Mouse (Mus musculus) MEL (cell line): ENCODE results near the gene Stk10.

Experiments
- CTCF ChIP-seq, 3 experiments: IDR thresholded peaks in 2 of 3; conservative IDR thresholded peaks in 1 of 3; 2 replicates each; pipeline ENCODE4 v1.5.1; 2011 to 2012; ENCODE audit warnings: low read length in 3 of 3, low read depth in 2 of 3, mild to moderate bottlenecking in 2 of 3, improper control_type of control experiment in 1 of 3, inconsistent platforms in 1 of 3, mixed read lengths in 1 of 3, moderate library complexity in 1 of 3; ENCODE audit not compliant: control insufficient read depth in 1 of 3, insufficient read depth in 1 of 3, poor library complexity in 1 of 3, severe bottlenecking in 1 of 3
- GATA1 ChIP-seq: IDR thresholded peaks from 2 replicates; pipeline ENCODE4 v1.6.1; 2011; ENCODE audit warnings: low read depth, low read length, improper control_type of control experiment
- MAFK ChIP-seq: IDR thresholded peaks from 2 replicates; pipeline ENCODE4 v1.6.1; 2011; ENCODE audit warnings: low read depth, mild to moderate bottlenecking, low read length, improper control_type of control experiment, borderline replicate concordance
- NRF1 ChIP-seq: IDR thresholded peaks from 2 replicates; pipeline ENCODE4 v1.6.1; 2014; ENCODE audit warnings: low read depth, mild to moderate bottlenecking, inconsistent platforms, low read length, improper control_type of control experiment, moderate library complexity; ENCODE audit not compliant: poor library complexity, insufficient read depth, severe bottlenecking
- POLR2A ChIP-seq, 2 experiments: IDR thresholded peaks; 2 replicates each; pipeline ENCODE4 v1.6.1; 2011 to 2012; ENCODE audit warnings: low read length in 2 of 2, mild to moderate bottlenecking in 2 of 2, control low read depth in 1 of 2, improper control_type of control experiment in 1 of 2, low read depth in 1 of 2, moderate library complexity in 1 of 2; ENCODE audit not compliant: control insufficient read depth in 1 of 2, insufficient read depth in 1 of 2, poor library complexity in 1 of 2
- POLR2AphosphoS2 ChIP-seq: IDR thresholded peaks from 2 replicates; pipeline ENCODE4 v1.6.1; 2011; ENCODE audit warnings: low read length, improper control_type of control experiment
- SIN3A ChIP-seq: IDR thresholded peaks from 2 replicates; pipeline ENCODE4 v1.6.1; 2012; ENCODE audit warnings: low read length, improper control_type of control experiment, inconsistent platforms
- TCF12 ChIP-seq: IDR thresholded peaks from 2 replicates; pipeline ENCODE4 v1.6.1; 2014; ENCODE audit warnings: low read depth, mild to moderate bottlenecking, inconsistent platforms, low read length, improper control_type of control experiment, moderate library complexity

GRCm38 (mm10) chr11:32538846-32539245, 5.7 kb downstream of the Stk10 start:
- TF ChIP-seq GATA1 (no peak), POLR2AphosphoS2 (no peak), CTCF (IDR thresholded peaks at IDR 0.05 in 2 of 3, conservative IDR thresholded peaks at IDR 0.05 in 1 of 3; ENCODE audit: control insufficient read depth in 1 of 3, insufficient read depth in 1 of 3, low read depth in 2 of 3, low read length in 3 of 3, poor library complexity in 1 of 3, severe bottlenecking in 1 of 3) (no peak), POLR2A (IDR thresholded peaks at IDR 0.05; ENCODE audit: control insufficient read depth in 1 of 2, insufficient read depth in 1 of 2, low read depth in 1 of 2, low read length in 2 of 2, poor library complexity in 1 of 2) (no peak), NRF1 (no peak), MAFK (no peak), TCF12 (no peak), SIN3A (no peak)
